In the genomic region with DNA sequence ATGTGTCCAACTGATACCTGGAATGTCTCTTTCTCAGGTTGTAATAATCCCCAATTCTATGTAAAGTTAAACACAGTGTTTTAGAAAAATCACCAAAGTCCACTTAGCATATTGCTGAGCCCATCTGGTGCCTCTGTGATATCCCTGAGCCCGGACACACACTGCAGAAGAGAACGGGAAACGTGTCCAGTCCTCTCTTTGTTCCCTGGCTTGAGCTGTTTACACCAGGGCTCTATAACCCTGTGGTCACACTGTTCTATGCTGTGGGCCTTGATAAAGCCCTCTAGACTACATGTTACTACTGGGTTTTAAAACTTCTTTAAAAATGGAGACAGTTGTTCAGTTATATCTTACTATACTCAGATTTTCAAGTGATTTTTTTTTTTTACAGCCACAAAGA, we compare ENCODE assay signal across 19 mouse cellular contexts.
"Had no signal": no experiment of that assay in that cellular context is flagged by ENCODE, and none has a peak within 500 bp of the region (broad histone marks: within the 10 kb centered on the region; RNA-seq: fewer than 3 reads in every experiment).

No protein-coding gene starts in this region.

- H3K27me3 ChIP-seq: limb, embryonic 12.5 days; limb, embryonic 15.5 days; neural tube, embryonic 13.5 days; stomach, embryonic 15.5 days had no signal

- DNase-seq: kidney, adult 18-20 months; kidney, adult 9 months; kidney, postnatal 14 days; kidney, postnatal 4 days; left cerebral cortex, postnatal 4 days; liver, postnatal 0 days; lung, postnatal 14 days; lung, postnatal 4 days; retina, postnatal 1 day; right cerebral cortex, postnatal 25 days; spleen, adult 18-20 months; thymus, postnatal 25 days had no signal

- H3K9ac ChIP-seq: limb, embryonic 12.5 days; limb, embryonic 15.5 days; liver, embryonic 14.5 days; liver, postnatal 0 days; neural tube, embryonic 13.5 days; stomach, embryonic 15.5 days had no signal

- H3K4me1 ChIP-seq: stomach, embryonic 15.5 days had no signal

- H3K9me3 ChIP-seq: limb, embryonic 12.5 days; limb, embryonic 15.5 days; neural tube, embryonic 13.5 days; stomach, embryonic 15.5 days had no signal

- ATAC-seq: liver, postnatal 0 days had no signal

- H3K4me2 ChIP-seq: limb, embryonic 12.5 days; limb, embryonic 15.5 days; liver, embryonic 11.5 days; neural tube, embryonic 13.5 days; stomach, embryonic 15.5 days had no signal

- H3K4me3 ChIP-seq: limb, embryonic 12.5 days; limb, embryonic 15.5 days; myocyte; neural tube, embryonic 13.5 days; stomach, embryonic 15.5 days had no signal

- H3K36me3 ChIP-seq: limb, embryonic 15.5 days; neural tube, embryonic 13.5 days; stomach, embryonic 15.5 days had no signal

- H3K27ac ChIP-seq: limb, embryonic 12.5 days; limb, embryonic 15.5 days; liver, embryonic 14.5 days; neural tube, embryonic 13.5 days; stomach, embryonic 15.5 days had no signal
